Mouse (Mus musculus) myocyte (in vitro differentiated cells): ENCODE measurements around the gene Atp13a2.

Experiments
- CEBPB ChIP-seq: IDR thresholded peaks from 2 replicates; pipeline ENCODE4 v1.6.1; 2011; ENCODE audit warnings: mild to moderate bottlenecking, moderate library complexity; ENCODE audit not compliant: poor library complexity, insufficient read depth, severe bottlenecking
- E2F4 ChIP-seq: IDR thresholded peaks from one replicate; pipeline ENCODE4 v1.6.1; 2011; ENCODE audit warnings: mild to moderate bottlenecking, control low read depth, moderate library complexity; ENCODE audit not compliant: insufficient read depth
- MAX ChIP-seq: IDR thresholded peaks from one replicate; pipeline ENCODE4 v1.6.1; 2011; ENCODE audit warnings: low read depth, mild to moderate bottlenecking, control low read depth
- MYOD1 ChIP-seq, 3 experiments: IDR thresholded peaks; one replicate each; pipeline ENCODE4 v1.6.1; 2011; ENCODE audit warnings: control low read depth in 2 of 3, low read depth in 2 of 3, mild to moderate bottlenecking in 2 of 3, moderate library complexity in 1 of 3; ENCODE audit not compliant: insufficient read length in 2 of 3, control insufficient read depth in 1 of 3
- MYOG ChIP-seq, 3 experiments: IDR thresholded peaks; one replicate each; pipeline ENCODE4 v1.6.1; 2011; ENCODE audit warnings: control low read depth in 2 of 3, low read depth in 2 of 3, mild to moderate bottlenecking in 2 of 3; ENCODE audit not compliant: insufficient read length in 2 of 3, control insufficient read depth in 1 of 3, insufficient read depth in 1 of 3
- POLR2A ChIP-seq: IDR thresholded peaks from one replicate; pipeline ENCODE4 v1.6.1; 2011; ENCODE audit warnings: low read depth, mild to moderate bottlenecking, control low read depth, moderate library complexity; ENCODE audit not compliant: insufficient read length
- POLR2AphosphoS2 ChIP-seq: IDR thresholded peaks from one replicate; pipeline ENCODE4 v1.6.1; 2011; ENCODE audit warnings: low read depth, control low read depth; ENCODE audit not compliant: insufficient read length
- REST ChIP-seq: IDR thresholded peaks from one replicate; pipeline ENCODE4 v1.6.1; 2011; ENCODE audit warnings: mild to moderate bottlenecking, control low read depth, moderate library complexity; ENCODE audit not compliant: insufficient read depth, insufficient read length
- TCF12 ChIP-seq: IDR thresholded peaks from one replicate; pipeline ENCODE4 v1.6.1; 2011; ENCODE audit warnings: mild to moderate bottlenecking, control low read depth; ENCODE audit not compliant: poor library complexity, insufficient read depth, severe bottlenecking
- TCF3 ChIP-seq: IDR thresholded peaks from one replicate; pipeline ENCODE4 v1.6.1; 2011; ENCODE audit warnings: low read depth, control low read depth; ENCODE audit not compliant: insufficient read length
- USF1 ChIP-seq: IDR thresholded peaks from one replicate; pipeline ENCODE4 v1.6.1; 2011; ENCODE audit warnings: low read depth, mild to moderate bottlenecking, control low read depth, moderate library complexity

DNA sequence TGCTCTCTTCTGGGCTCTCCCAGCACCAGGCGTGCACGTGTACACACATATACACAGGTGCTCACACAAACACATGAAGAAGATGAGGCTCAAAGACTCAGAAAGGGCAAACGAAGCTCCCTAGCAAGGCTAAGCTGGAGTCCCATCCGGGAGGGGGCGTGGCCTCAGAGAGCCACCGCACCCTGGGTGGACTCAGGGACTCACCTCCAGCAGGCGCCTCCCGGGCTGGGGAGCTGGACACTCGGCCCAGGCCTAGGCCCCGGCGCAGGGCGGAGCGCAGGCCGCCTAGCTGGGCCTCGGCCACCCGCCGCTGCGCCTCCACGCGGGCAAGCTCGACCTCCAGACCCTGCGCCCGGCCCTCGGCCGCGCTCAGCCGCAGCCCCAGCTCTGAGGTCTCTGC lies 38.3 kb downstream of the Atp13a2 start:
- TF ChIP-seq MAX (no peak), POLR2A (no peak), MYOG (IDR thresholded peaks at IDR 0.05; ENCODE audit: control insufficient read depth in 1 of 3, insufficient read depth in 1 of 3, insufficient read length in 2 of 3, low read depth in 2 of 3) (no peak), REST (no peak), CEBPB (no peak), TCF12 (no peak), POLR2AphosphoS2 (no peak), E2F4 (no peak), USF1 (no peak), MYOD1 (IDR thresholded peaks at IDR 0.05; ENCODE audit: control insufficient read depth in 1 of 3, insufficient read length in 2 of 3, low read depth in 2 of 3) (no peak), TCF3 (no peak)
